Comparison of ENCODE assay signal across 8 mouse cellular contexts in genomic region chr11:54862621-54863520, GRCm38 (mm10). TPM values are rescaled to one million over a fixed set of nuclear protein-coding genes. Genes with fewer than 3 reads are reported as not detected.
A peak's percentile ranks its signal among the peaks of the same experiment; 100 is the strongest.
DNase-seq lines count a peak whose midpoint lies in the region; ATAC-seq and TF ChIP-seq lines count a peak whose summit lies in the region.
"Had no signal": no experiment of that assay in that cellular context is flagged by ENCODE, and none has a peak within 500 bp of the region (broad histone marks: within the 10 kb centered on the region; RNA-seq: fewer than 3 reads in every experiment).

No protein-coding gene starts in this region.

- WGBS in neural tube, embryonic 11.5 days, result 46% methylated on average over 10 of the region's 10 CpGs
- 45% methylated on average over 10 of the region's 10 CpGs for WGBS in neural tube, embryonic 15.5 days
- 41% methylated on average over 10 of the region's 10 CpGs for WGBS in liver, embryonic 15.5 days (ENCODE audit: insufficient replicate concordance)

- H3K9me3 ChIP-seq in neural tube, embryonic 11.5 days (ENCODE audit: control insufficient read depth, low read length), result no peaks in the 10 kb centered on the region
- H3K9me3 ChIP-seq in neural tube, embryonic 15.5 days (replicated peaks), result no peaks in the 10 kb centered on the region
- H3K9me3 ChIP-seq in liver, embryonic 15.5 days (replicated peaks), result no peaks in the 10 kb centered on the region
- H3K9me3 ChIP-seq: neural tube, embryonic 12.5 days had no signal

- DNase-seq in neural tube, embryonic 11.5 days (ENCODE audit: low spot score), result peak; percentile 65
- DNase-seq in adrenal gland, adult 2 months, result peak; percentile 48
- peak; percentile 66 for DNase-seq in kidney, adult 9 months
- peak; percentile 62 for DNase-seq in right cerebral cortex, postnatal 25 days

- H3K36me3 ChIP-seq in neural tube, embryonic 11.5 days (ENCODE audit: control insufficient read depth, insufficient read depth, low read length), result no peaks in the 10 kb centered on the region
- H3K36me3 ChIP-seq in neural tube, embryonic 15.5 days, result no peaks in the 10 kb centered on the region
- H3K36me3 ChIP-seq in liver, embryonic 15.5 days (replicated peaks), result no peaks in the 10 kb centered on the region
- H3K36me3 ChIP-seq: neural tube, embryonic 12.5 days had no signal

- no peak overlapping the region for H3K27ac ChIP-seq in neural tube, embryonic 11.5 days (ENCODE audit: low read depth, low read length)
- H3K27ac ChIP-seq in neural tube, embryonic 15.5 days (replicated peaks), result no peak overlapping the region
- H3K27ac ChIP-seq in cortical plate, adult 2 months (ENCODE audit: insufficient read depth, low read length), result no peak overlapping the region
- H3K27ac ChIP-seq in liver, embryonic 15.5 days (replicated peaks), result 0 out of 2 replicates have a peak overlapping the region, but pooled peaks have one; percentile 22
- H3K27ac ChIP-seq: neural tube, embryonic 12.5 days had no signal

- no peak for ATAC-seq in neural tube, embryonic 11.5 days (ENCODE audit: insufficient read depth, low FRiP score, low TSS enrichment)
- no peak for ATAC-seq in neural tube, embryonic 15.5 days (ENCODE audit: low FRiP score)
- ATAC-seq in liver, embryonic 15.5 days (ENCODE audit: insufficient read depth), result no peak

- no peak overlapping the region for H3K9ac ChIP-seq in neural tube, embryonic 11.5 days (ENCODE audit: low read length)
- H3K9ac ChIP-seq in neural tube, embryonic 15.5 days (replicated peaks), result no peak overlapping the region
- H3K9ac ChIP-seq in liver, embryonic 15.5 days, result no peak overlapping the region
- H3K9ac ChIP-seq: neural tube, embryonic 12.5 days had no signal

- H3K4me1 ChIP-seq in neural tube, embryonic 11.5 days (ENCODE audit: control insufficient read depth, insufficient read depth, low read length), result peaks cover under 1% of the 10 kb centered on the region; the same call in 1 of the 2 replicates
- H3K4me1 ChIP-seq in neural tube, embryonic 15.5 days, result peaks cover 25% of the 10 kb centered on the region
- no peaks in the 10 kb centered on the region for H3K4me1 ChIP-seq in cortical plate, adult 2 months (ENCODE audit: control insufficient read depth, insufficient read depth, low read length)
- H3K4me1 ChIP-seq in liver, embryonic 15.5 days (replicated peaks), result peaks cover 59% of the 10 kb centered on the region

- no peak overlapping the region for H3K4me3 ChIP-seq in neural tube, embryonic 11.5 days (ENCODE audit: low read depth, low read length)
- no peak overlapping the region for H3K4me3 ChIP-seq in neural tube, embryonic 15.5 days (replicated peaks)
- H3K4me3 ChIP-seq in cortical plate, adult 2 months (ENCODE audit: insufficient read depth, low read length), result no peak overlapping the region
- no peak overlapping the region for H3K4me3 ChIP-seq in liver, embryonic 15.5 days (replicated peaks)
- H3K4me3 ChIP-seq: neural tube, embryonic 12.5 days had no signal

- TF ChIP-seq CTCF in cortical plate, adult 2 months (IDR thresholded peaks at IDR 0.05; ENCODE audit: extremely low read depth, insufficient read depth, low read length), result peak; percentile 93

- H3K27me3 ChIP-seq in neural tube, embryonic 11.5 days (ENCODE audit: control insufficient read depth, insufficient read depth, low read length), result no peaks in the 10 kb centered on the region
- H3K27me3 ChIP-seq in neural tube, embryonic 15.5 days (replicated peaks), result no peaks in the 10 kb centered on the region
- H3K27me3 ChIP-seq in liver, embryonic 15.5 days, result no peaks in the 10 kb centered on the region
- H3K27me3 ChIP-seq: neural tube, embryonic 12.5 days had no signal

- no peak for TF ChIP-seq POLR2A in cortical plate, adult 2 months (IDR thresholded peaks at IDR 0.05; ENCODE audit: extremely low read depth, insufficient read depth, low read length)

- no peak overlapping the region for H3K4me2 ChIP-seq in neural tube, embryonic 11.5 days (ENCODE audit: low read depth)
- no peak overlapping the region for H3K4me2 ChIP-seq in neural tube, embryonic 15.5 days
- H3K4me2 ChIP-seq in liver, embryonic 15.5 days, result no peak overlapping the region
- H3K4me2 ChIP-seq: neural tube, embryonic 12.5 days had no signal

RNA-seq across cellular contexts. Expression of gene Lyrm7, which starts 2.2 kb away (rescaled TPM):
- 8.3 and 8.6 TPM in 2 replicates for polyA plus RNA-seq in neural tube, embryonic 11.5 days (2014; fragmentation: Nextera tagmentation; extraction: Ambion mirVana)
- 10.5 and 11.8 TPM in 2 replicates for polyA plus RNA-seq in neural tube, embryonic 15.5 days (2015; fragmentation: Nextera tagmentation; extraction: Ambion mirVana)
- 10 to 100 TPM; 14.3 to 20.8 TPM for total RNA-seq in adrenal gland, adult 2 months (2021)
- polyA plus RNA-seq in adrenal gland, adult 2 months (2012; rRNA removed), result 0.27 and 0.38 TPM in 2 replicates
- 24.4 and 25.1 TPM in 2 replicates for polyA plus RNA-seq in cortical plate, adult 2 months (2012; rRNA removed)
- polyA plus RNA-seq in liver, embryonic 15.5 days (2015; fragmentation: Nextera tagmentation; extraction: Ambion mirVana), result 2.6 and 4.1 TPM in 2 replicates

RNA-seq across cellular contexts. Expression of gene Hint1, which starts 3.3 kb away (rescaled TPM):
- 565 and 591 TPM in 2 replicates for polyA plus RNA-seq in neural tube, embryonic 11.5 days (2014; fragmentation: Nextera tagmentation; extraction: Ambion mirVana)
- 794 and 878 TPM in 2 replicates for polyA plus RNA-seq in neural tube, embryonic 15.5 days (2015; fragmentation: Nextera tagmentation; extraction: Ambion mirVana)
- 100 to 1,000 TPM; 339 to 391 TPM for total RNA-seq in adrenal gland, adult 2 months (2021)
- polyA plus RNA-seq in adrenal gland, adult 2 months (2012; rRNA removed), result 610 and 630 TPM in 2 replicates
- polyA plus RNA-seq in cortical plate, adult 2 months (2012; rRNA removed), result 532 and 541 TPM in 2 replicates
- 305 and 377 TPM in 2 replicates for polyA plus RNA-seq in liver, embryonic 15.5 days (2015; fragmentation: Nextera tagmentation; extraction: Ambion mirVana)

RNA-seq across cellular contexts. Expression of gene Gpx3, which starts 39.4 kb away (rescaled TPM):
- 98.3 and 109 TPM in 2 replicates for polyA plus RNA-seq in neural tube, embryonic 11.5 days (2014; fragmentation: Nextera tagmentation; extraction: Ambion mirVana)
- 69.2 and 82.4 TPM in 2 replicates for polyA plus RNA-seq in neural tube, embryonic 15.5 days (2015; fragmentation: Nextera tagmentation; extraction: Ambion mirVana)
- 100 to 1,000 TPM; 580 to 729 TPM for total RNA-seq in adrenal gland, adult 2 months (2021)
- 256 and 331 TPM in 2 replicates for polyA plus RNA-seq in adrenal gland, adult 2 months (2012; rRNA removed)
- polyA plus RNA-seq in cortical plate, adult 2 months (2012; rRNA removed), result 4.1 and 5.9 TPM in 2 replicates
- polyA plus RNA-seq in liver, embryonic 15.5 days (2015; fragmentation: Nextera tagmentation; extraction: Ambion mirVana), result 43.1 and 43.3 TPM in 2 replicates
